Mouse (Mus musculus) Muller cell, postnatal 12 days (primary cell): ENCODE data around the gene Dnm3.

Source experiments
- DNase-seq: peaks from one replicate; pipeline ENCODE4 v3.0.0-alpha.2; 2015; ENCODE audit errors: inconsistent ontology term

Dnm3 gene

GRCm38 (mm10) chr1:161957964-161958950, 519.6 kb downstream of the Dnm3 start:
- no peak for DNase-seq

- DNase-seq, result no peak
Measured at GRCm38 (mm10) chr1:161955846-161956245, 522.0 kb downstream of the Dnm3 start.

- no peak for DNase-seq
Measured at GRCm38 (mm10) chr1:161952599-161952998, 525.2 kb downstream of the Dnm3 start.

- no peak for DNase-seq
Measured at GRCm38 (mm10) chr1:161951009-161951779, 526.6 kb downstream of the Dnm3 start.

- DNase-seq, result no peak
Measured at GRCm38 (mm10) chr1:161942082-161942481, 535.8 kb downstream of the Dnm3 start.
